Mouse (Mus musculus) cerebellum, adult 11 months (tissue): ENCODE data around the gene Fam129a.

ENCODE experiments used
- DNase-seq: peaks from one replicate; pipeline ENCODE4 v3.0.0; 2022

Fam129a gene

DNA sequence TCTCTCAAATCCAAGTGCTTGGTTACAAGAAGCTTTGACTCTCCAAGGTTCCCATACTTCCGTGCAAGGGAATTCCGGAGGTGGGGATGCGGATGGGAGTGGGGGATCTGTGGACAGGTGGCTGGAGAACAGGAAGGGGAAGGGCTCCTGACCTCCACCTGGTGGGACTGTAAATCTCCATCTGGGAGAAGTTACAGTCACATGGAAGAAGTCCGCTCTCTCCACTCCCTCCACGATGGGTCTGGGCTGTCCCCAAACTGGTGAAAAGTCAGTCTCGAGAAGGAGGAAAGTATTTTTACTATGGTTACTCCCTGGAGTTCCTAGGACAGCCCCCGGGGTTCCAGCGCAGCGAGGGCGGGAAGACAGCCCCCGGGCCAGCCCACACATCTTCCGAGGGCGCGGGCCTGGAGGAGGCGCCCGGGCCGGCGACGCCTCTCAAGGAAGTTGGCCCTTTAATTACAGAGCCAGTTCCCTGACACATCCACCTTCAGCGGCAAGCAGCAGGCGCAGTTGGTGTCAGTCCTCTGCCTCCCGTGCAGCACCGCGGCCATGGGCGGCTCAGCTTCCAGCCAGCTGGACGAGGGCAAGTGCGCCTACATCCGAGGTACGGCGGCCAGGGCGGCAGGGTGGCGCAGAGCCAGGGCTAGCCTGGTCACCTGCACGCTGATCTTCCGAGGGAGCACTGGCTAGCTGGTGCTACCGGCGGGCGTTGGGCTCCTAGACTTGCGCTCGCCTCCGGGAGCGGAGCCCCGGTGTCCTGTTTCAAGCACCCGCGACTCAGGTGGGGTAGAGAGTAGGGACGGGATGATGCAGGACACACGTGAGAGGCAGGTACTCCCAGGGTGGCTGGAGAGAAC is at the start of gene Fam129a:
Fam129a (plus strand) TSS at position 206 of the 857 bp plus-strand sequence.
- no peak for DNase-seq

GRCm38 (mm10) chr1:151526701-151527100 is 44.3 kb upstream of the Fam129a start:
- no peak for DNase-seq

DNA sequence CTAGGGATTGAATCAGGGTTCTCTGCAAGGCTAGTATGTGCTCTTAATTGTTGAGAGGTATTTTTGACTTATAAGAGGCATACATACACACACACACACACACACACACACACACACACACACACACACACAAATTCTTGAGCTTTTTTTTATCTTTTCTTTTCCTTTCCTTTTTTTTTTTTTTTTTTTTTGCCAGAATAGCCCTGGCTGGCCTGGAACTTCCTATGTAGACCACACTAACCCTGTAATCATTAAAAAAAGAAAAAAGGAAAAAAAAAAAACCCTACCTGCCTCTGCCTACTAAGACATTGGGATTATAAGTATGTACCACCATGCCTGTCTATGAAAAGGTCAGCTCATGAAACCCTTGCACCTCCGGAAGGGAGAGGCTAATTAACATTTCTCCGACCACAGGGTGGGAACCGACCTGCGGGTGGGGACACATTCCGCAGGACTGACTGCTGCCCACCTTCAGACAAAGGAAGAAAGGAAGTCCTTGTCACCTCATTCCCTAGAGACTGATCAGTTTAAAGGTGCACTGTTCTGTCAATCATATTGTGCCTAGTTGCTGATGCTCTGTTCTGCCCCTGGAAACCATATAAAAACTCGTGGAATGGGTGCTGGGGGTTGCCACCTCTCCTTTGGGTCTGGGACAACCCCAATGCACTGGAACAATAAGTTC is 27.0 kb upstream of the Fam129a start:
- no peak for DNase-seq

GRCm38 (mm10) chr1:151544581-151544980 is 26.4 kb upstream of the Fam129a start:
- no peak for DNase-seq

DNA sequence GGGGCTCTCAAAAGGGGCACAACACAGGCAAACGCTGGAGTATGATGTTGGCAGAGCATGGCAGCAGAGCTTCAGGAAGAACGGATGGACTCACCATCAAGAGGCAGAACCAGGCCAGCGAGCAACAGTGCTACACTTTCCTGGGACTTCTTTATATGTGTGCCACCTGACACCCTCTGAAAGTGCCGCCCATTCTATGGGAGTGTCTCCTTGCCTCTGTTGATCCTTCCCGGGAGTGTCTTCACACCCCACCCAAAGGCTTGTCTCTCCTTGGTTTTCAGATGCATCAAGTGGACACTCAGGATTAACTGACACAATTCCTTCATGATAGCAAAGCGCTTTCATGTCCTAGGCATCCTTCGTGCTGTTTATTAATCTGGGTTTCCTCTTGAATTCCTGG is 25.4 kb upstream of the Fam129a start:
- DNase-seq, result no peak

- DNase-seq, result no peak
Measured at GRCm38 (mm10) chr1:151548896-151549610, 21.9 kb upstream of the Fam129a start.

- no peak for DNase-seq
Measured at GRCm38 (mm10) chr1:151549794-151550193, 21.2 kb upstream of the Fam129a start.

GRCm38 (mm10) chr1:151550587-151551479 is 20.2 kb upstream of the Fam129a start:
- no peak for DNase-seq

DNA sequence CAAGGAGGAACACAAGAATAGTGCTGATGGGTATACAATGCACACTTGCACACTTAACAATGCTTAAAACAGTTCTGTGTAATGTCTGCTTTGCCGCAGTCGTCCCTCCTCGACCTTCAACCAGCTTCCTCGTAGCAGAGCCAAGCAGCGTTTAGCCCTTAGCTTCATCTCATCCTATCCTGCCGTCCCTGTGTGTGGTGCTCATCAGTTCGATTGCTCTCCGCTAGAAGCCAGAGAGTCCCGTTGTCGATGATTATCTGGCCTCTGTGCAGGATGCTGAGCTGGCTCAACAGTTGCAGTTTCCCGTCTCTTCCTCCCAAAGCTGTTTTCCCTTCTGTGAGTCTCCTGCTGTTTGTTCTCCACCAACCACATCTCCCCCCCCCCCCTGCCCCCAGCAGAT is 10.4 kb upstream of the Fam129a start:
- DNase-seq, result no peak

- DNase-seq, result no peak
Measured at GRCm38 (mm10) chr1:151563401-151563800, 7.6 kb upstream of the Fam129a start.

GRCm38 (mm10) chr1:151563893-151564292 is 7.1 kb upstream of the Fam129a start:
- DNase-seq, result no peak

- DNase-seq, result peak; percentile 38
Measured at GRCm38 (mm10) chr1:151564377-151564776, 6.6 kb upstream of the Fam129a start.

GRCm38 (mm10) chr1:151568682-151569081 is 2.3 kb upstream of the Fam129a start:
- DNase-seq, result no peak

DNA sequence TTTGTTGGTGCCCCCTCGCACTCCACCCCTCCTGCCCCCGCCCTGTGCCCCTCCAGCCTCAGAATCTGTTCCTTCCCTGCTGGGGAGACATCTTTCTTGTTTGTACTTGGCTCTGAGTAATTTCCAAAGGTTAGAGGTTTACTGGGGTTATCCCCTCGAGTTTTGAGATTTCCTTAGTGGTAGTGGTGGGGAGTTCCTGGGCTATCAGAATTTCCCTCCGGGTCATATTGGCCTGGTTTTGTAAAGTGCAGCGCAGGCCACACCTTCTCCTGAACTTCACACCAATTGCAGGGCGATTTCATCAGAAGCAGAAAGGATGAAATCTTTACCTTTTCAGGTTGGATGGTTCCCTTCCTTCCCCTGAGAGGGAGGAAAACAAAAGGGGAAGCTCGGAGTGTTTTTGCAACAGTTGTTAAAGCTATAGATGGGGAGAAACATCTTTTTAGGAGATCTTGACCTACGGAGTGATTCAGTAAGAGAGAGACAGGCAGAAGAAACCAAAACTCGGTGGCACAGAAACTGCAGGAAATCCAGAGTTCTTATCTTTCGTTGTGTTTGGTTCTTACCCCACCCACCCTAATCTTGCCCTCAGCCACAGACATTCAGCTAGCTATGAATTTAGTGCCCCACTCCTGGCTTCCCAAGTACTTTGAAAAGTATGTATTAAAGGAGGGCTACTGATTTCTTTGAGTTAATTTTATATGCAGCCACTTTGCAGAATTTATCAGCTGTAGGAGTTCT is 1.0 kb downstream of the Fam129a start:
- DNase-seq, result no peak

DNA sequence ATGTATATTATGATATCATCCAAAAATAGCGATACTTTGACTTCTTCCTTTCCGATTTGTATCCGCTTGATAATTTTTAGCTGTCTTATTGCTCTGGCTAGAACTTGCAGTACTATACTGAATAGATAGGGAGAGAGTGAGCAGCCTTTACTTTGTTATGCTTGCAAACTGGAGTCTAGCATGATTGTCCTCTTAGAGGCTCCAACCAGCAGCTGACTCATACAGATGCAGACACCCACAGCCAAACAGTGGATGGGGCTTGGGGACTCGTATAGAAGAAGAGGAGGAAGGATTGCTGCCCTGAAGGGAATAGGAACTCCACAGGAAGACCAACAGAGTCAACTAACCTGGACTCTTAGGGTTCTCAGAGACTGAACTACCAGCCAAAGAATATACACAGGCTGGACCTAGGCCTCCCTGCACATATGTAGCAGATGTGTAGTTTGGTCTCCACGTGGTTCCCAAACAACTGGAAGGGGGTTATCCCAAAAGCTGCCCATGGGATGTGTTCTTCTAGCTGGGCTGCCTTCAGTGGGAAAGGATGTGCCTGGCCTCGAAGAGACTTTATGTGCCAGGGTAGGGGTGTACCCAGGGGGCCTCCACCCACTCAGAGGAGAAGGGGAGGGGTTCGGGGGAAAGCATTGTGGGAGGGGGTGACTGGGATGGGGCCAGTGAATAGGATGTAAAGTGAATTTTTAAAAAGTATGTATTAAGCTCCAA is 1.8 kb downstream of the Fam129a start:
- no peak for DNase-seq

- DNase-seq, result no peak
Measured at GRCm38 (mm10) chr1:151580200-151580982, 9.4 kb downstream of the Fam129a start.

GRCm38 (mm10) chr1:151581454-151581853 is 10.5 kb downstream of the Fam129a start:
- DNase-seq, result no peak

GRCm38 (mm10) chr1:151581977-151582376 is 11.0 kb downstream of the Fam129a start:
- no peak for DNase-seq

- no peak for DNase-seq
Measured at GRCm38 (mm10) chr1:151583457-151584181, 12.6 kb downstream of the Fam129a start.

- no peak for DNase-seq
Measured at GRCm38 (mm10) chr1:151584182-151584471, 13.1 kb downstream of the Fam129a start.
